Mouse (Mus musculus) thymus, postnatal 10 days (tissue): ENCODE measurements around the gene Cel.
A peak's percentile ranks its signal among the peaks of the same experiment; 100 is the strongest.
"Not testable (repeated sequence)": the region's sequence is repeated elsewhere in the genome, so short reads cannot be mapped to it uniquely, and the experiment has no call there.

ENCODE experiments used
- DNase-seq, 2 experiments: peaks; one replicate each; pipeline ENCODE4 v3.0.0; 2021; ENCODE audit warnings: low spot score in 2 of 2

The Cel gene

DNA sequence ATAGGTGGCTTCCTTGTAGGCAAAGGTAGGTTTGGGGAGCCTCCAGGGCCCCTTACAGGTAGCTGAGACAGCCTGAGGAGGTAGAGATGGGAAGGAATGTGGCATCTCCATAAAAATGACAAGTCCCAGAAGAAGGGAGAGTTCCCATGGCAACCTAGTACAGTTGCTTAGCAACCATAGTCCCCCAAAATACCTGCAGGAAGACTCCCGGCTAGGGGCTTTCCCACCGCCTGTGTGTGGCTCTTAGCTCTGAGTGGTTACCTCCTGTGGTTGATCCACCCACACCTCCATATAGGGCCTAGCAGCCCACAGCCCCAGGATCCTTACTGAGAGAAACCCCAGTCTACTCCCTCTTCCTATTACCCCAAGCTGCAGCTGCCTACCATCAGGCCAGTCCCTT, 45.0 kb downstream of the Cel start:
- DNase-seq: no peak

DNA sequence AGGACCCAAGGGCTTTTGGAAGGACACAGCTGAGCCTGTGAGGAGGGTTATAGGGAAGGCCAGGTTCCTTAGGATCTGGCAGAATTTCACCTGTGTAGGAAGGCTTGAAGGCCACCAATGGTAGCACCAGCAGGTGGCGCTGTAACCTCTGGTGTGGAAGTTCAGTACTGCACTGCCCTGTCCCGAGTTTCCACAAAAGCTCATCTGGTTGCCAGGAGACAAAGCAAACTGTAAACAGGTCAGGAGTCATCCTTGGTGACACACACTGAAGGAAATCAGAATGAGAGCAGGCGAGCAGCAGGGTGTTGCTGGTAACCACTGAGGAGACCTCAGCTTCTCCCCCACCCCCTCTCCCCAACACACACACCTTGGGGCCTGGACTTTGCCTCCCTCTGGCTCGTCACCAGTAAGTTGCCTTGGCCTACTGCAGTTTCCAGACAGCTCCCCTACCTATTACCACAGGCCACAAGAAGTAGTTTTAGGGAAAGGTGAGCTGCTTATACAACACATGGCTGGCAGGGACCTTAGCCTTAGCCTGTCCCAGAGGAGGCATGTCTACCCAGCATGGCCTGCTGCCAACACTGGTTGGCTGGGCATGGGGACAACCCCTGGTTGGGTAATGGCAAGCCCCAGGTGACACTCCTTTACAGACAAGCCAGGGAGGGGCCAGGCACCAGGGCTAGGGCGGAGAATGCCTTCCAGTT, 45.8 kb downstream of the Cel start:
- peak; percentile 40 to 76 for DNase-seq

- peak; percentile 69 to 89 for DNase-seq
Observed at GRCm38 (mm10) chr2:28514489-28514888, 48.7 kb downstream of the Cel start.

DNA sequence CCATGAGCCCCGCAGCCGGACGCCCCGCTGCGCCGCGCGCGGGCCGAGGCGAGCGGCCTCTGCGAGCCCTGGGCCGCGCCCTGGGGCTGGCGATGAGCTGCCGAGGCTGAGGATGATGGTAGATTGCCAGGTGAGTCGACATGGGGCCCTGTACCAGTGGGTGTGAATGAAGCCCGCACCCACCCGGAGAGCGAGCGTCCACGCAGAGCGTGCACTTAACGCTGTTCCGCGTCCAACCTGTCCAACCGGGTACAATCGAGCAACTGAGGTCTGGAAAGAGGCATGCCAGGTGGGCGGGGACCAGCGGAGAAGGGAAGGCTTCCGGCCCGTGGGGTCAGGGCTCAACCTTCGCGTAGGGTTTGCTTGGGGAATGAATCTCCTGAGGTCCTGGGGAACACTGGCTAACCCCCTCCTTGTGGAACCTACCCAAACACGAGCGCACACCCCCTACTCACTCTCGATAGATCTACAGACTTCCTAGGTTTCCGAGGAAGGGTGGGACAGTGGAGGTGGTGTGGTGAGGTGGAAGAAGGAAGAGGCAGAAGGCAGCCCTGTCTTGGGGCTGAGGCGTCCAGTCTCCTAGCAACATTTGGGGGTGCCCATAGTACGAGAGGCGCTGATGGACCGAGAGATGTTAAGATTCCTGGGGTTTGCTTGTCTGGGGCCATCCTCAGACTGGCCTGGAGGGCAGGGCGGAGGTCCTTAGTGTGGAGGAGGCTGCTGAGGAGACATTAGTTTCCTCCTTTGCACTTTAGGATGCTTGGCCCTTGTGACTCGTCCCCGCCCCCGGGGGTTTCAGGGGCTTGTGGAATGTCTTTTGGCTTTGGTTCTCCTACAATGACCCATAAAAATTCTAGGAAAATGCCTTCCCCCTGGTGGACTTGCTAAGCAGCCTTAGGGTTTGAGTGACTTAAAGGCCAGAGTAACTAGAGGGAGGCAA, 49.5 kb downstream of the Cel start:
- DNase-seq: peak; percentile 22 to 23

DNA sequence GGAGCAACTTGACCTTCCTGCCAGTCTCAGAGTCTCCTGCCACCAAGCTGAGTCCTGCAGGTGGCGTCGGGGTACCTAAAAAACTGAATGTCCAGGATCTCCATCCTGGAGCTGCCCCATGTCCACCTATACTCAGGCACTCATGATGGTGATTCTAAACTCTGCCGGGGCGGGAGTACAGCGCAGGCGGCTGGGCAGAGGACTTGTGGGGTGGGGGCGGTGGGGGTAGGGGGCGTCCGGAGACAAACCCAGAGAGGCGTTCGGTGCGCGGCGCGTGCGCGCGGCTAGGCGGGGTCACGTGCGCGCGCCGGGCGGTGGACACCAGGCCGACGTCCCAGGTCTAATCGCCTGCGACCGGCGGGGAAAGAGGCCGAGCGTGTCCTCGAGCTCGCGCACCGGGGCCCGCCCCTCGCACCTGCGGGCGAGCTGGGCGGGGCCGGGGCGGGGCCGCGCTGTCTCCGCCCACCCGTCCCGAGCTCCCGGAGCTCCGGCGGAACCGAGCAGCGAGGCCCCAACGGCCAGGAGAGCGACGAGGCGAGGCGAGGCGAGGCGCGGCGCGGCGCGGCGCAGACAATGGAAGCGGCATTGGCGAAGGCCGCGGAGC, 50.3 kb downstream of the Cel start, which contains the start of gene Ralgds:
Gene Ralgds (plus strand): TSS at position 328 of the 604 bp plus-strand sequence.
- peak in 1 of 2 experiments; percentile 53 for DNase-seq

- not testable (repeated sequence) for DNase-seq
Observed at GRCm38 (mm10) chr2:28511600-28511999, 51.6 kb downstream of the Cel start.

- no peak for DNase-seq
Observed at GRCm38 (mm10) chr2:28506291-28506690, 56.9 kb downstream of the Cel start.

DNA sequence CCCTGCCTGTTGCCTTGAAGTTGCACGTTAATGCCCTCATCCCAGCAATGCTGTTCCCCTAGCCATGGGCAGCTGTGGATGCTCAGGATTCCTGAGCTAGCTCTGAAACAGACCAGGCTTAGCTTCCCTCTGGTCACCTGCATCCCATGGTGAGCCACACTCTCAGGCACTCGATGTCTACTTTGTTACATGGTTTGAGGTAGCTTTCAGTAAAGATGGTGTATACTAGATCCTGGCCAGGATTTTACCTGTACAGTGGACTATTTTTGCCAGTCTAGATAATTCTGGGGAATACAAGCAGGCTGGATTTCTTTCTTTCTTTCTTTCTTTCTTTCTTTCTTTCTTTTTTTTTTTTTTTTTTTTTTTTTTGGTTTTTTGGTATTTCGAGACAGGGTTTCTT, 57.4 kb downstream of the Cel start, which contains the start of gene Gm10134:
Gene Gm10134 (plus strand): TSS at position 301 of the 400 bp plus-strand sequence.
- DNase-seq: no peak
